ENCODE assay signal across 9 mouse cellular contexts in genomic region chr6:53637356-53638351, GRCm38 (mm10).
DNase-seq lines count a peak whose midpoint lies in the region; ATAC-seq and TF ChIP-seq lines count a peak whose summit lies in the region.
"Had no signal": no experiment of that assay in that cellular context is flagged by ENCODE, and none has a peak within 500 bp of the region (broad histone marks: within the 10 kb centered on the region; RNA-seq: fewer than 3 reads in every experiment).

No protein-coding gene starts in this region.

- H3K79me2 ChIP-seq in C2C12 (ENCODE audit: control insufficient read depth, insufficient read depth) = no peaks in the 10 kb centered on the region

- no peak overlapping the region for H3K4me3 ChIP-seq in C2C12 (ENCODE audit: insufficient read depth, poor library complexity, severe bottlenecking)
- H3K4me3 ChIP-seq in cortical plate, adult 2 months (ENCODE audit: insufficient read depth, low read length) = no peak overlapping the region
- H3K4me3 ChIP-seq: midbrain, embryonic 12.5 days had no signal

- H3K79me3 ChIP-seq in C2C12 (ENCODE audit: low read depth) = no peaks in the 10 kb centered on the region

- H3K27me3 ChIP-seq in C2C12 (ENCODE audit: control insufficient read depth, insufficient read depth, insufficient read length) = no peaks in the 10 kb centered on the region

- no peak for TF ChIP-seq CTCF in C2C12 (IDR thresholded peaks at IDR 0.05; ENCODE audit: control insufficient read depth, insufficient read depth, insufficient read length)
- no peak for TF ChIP-seq CTCF in cortical plate, adult 2 months (IDR thresholded peaks at IDR 0.05; ENCODE audit: extremely low read depth, insufficient read depth, low read length)

- H3K27ac ChIP-seq in cortical plate, adult 2 months (ENCODE audit: insufficient read depth, low read length) = peak overlapping the region; percentile 63
- H3K27ac ChIP-seq: midbrain, embryonic 12.5 days had no signal

- no peak for ATAC-seq in cerebellum, adult (ENCODE audit: insufficient number of reproducible peaks, low FRiP score, low TSS enrichment)

- DNase-seq in cerebellum, adult 11 months = peak; percentile 10
- DNase-seq in left cerebral cortex, adult 8-10 months (ENCODE audit: low spot score in 2 of 2) = peak; percentile 17 to 37
- no peak for DNase-seq in lung, postnatal 4 days
- no peak for DNase-seq in embryo, embryonic 9.5 days (ENCODE audit: extremely low spot score)
- no peak for DNase-seq in urinary bladder, postnatal 4 days (ENCODE audit: low spot score in 2 of 2)

- no peak overlapping the region for H3ac ChIP-seq in C2C12 (ENCODE audit: control insufficient read depth, insufficient read length, low read depth)

- no peaks in the 10 kb centered on the region for H3K36me3 ChIP-seq in C2C12 (ENCODE audit: control insufficient read depth, insufficient read depth)
- H3K36me3 ChIP-seq: midbrain, embryonic 12.5 days had no signal

- no peaks in the 10 kb centered on the region for H3K4me1 ChIP-seq in cortical plate, adult 2 months (ENCODE audit: control insufficient read depth, insufficient read depth, low read length)

- TF ChIP-seq POLR2A in cortical plate, adult 2 months (IDR thresholded peaks at IDR 0.05; ENCODE audit: extremely low read depth, insufficient read depth, low read length) = no peak

TF ChIP-seq in C2C12, 6 proteins besides CTCF, POLR2A, EP300 and RAD21:
- no peak for TF ChIP-seq FOSL1 (IDR thresholded peaks at IDR 0.05; ENCODE audit: insufficient read depth, low read length, poor library complexity, severe bottlenecking)
- peak; percentile 32 for TF ChIP-seq MYOD1 (IDR thresholded peaks at IDR 0.05; ENCODE audit: control insufficient read depth, insufficient read length, low read depth)
TF ChIP-seq in C2C12: peak in this region for 1.

Comparison
In these comparisons a context has a peak if more than half of its experiments do, and no peak if none do; other contexts are left out.
1. DNase-seq: peak in cerebellum, adult 11 months (single experiment) and left cerebral cortex, adult 8-10 months (2 of 2); none in lung, postnatal 4 days (0 of 2), embryo, embryonic 9.5 days (single experiment) and urinary bladder, postnatal 4 days (0 of 2).